In genomic region chr3:58993619-58994018, GRCm38 (mm10) we compare ENCODE assay signal across 17 mouse cellular contexts. TPM values are rescaled to one million over a fixed set of nuclear protein-coding genes. Genes with fewer than 3 reads are reported as not detected.
DNase-seq lines count a peak whose midpoint lies in the region; TF ChIP-seq lines count a peak whose summit lies in the region.
"Had no signal": no experiment of that assay in that cellular context is flagged by ENCODE, and none has a peak within 500 bp of the region (broad histone marks: within the 10 kb centered on the region; RNA-seq: fewer than 3 reads in every experiment).

No protein-coding gene starts in this region.

- no peak for TF ChIP-seq CTCF in layer of hippocampus, adult 2 months (conservative IDR thresholded peaks at IDR 0.05)

- peak; percentile 18 for DNase-seq in adrenal gland, postnatal 14 days
- no peak for DNase-seq in adrenal gland, adult 18-20 months (ENCODE audit: low spot score in 2 of 2)
- DNase-seq in cerebellum, adult 18-20 months, result peak; percentile 37 to 61
- no peak for DNase-seq in cerebellum, postnatal 4 days (ENCODE audit: low spot score in 2 of 2)
- peak; percentile 45 for DNase-seq in cerebellum, adult 9-11 months
- DNase-seq in cerebellum, postnatal 10 days, result no peak
- DNase-seq in adipocyte (ENCODE audit: low spot score), result peak; percentile 11
- DNase-seq in layer of hippocampus, adult 2 months (ENCODE audit: low spot score in 2 of 2), result no peak
- DNase-seq: adrenal gland, adult 8-10 months; adrenal gland, postnatal 25 days; B cell, adult 2 months; cerebellum, adult 11 months; forebrain, postnatal 0 days had no signal

- no peak overlapping the region for H3K4me3 ChIP-seq in layer of hippocampus, adult 2 months
- H3K4me3 ChIP-seq: embryonic facial prominence, embryonic 10.5 days; embryonic facial prominence, embryonic 12.5 days; forebrain, embryonic 13.5 days; forebrain, embryonic 15.5 days had no signal

- no peak overlapping the region for H3K27ac ChIP-seq in layer of hippocampus, adult 2 months
- H3K27ac ChIP-seq: embryonic facial prominence, embryonic 10.5 days; embryonic facial prominence, embryonic 12.5 days; forebrain, embryonic 13.5 days; forebrain, embryonic 15.5 days had no signal

RNA-seq across cellular contexts. Expression of gene Med12l, which starts 12.0 kb away (rescaled TPM):
- 12.1 and 14.4 TPM in 2 replicates for total RNA-seq in adrenal gland, postnatal 14 days (2021)
- 10 to 100 TPM; 10.6 to 13.1 TPM for total RNA-seq in adrenal gland, adult 18-20 months (2021)
- 10 to 100 TPM; 54.2 to 61.6 TPM for total RNA-seq in layer of hippocampus, adult 2 months (2021)

Comparison
In these comparisons a context has a peak if more than half of its experiments do, and no peak if none do; other contexts are left out.
1. DNase-seq: peak in adrenal gland, postnatal 14 days (single experiment), cerebellum, adult 18-20 months (2 of 2), cerebellum, adult 9-11 months (single experiment) and adipocyte (single experiment); none in adrenal gland, adult 18-20 months (0 of 2), cerebellum, postnatal 4 days (0 of 2), cerebellum, postnatal 10 days (0 of 2) and layer of hippocampus, adult 2 months (0 of 2).